Mouse (Mus musculus) ZHBTc4 (cell line): ENCODE measurements around the gene Maff.
A peak's percentile ranks its signal among the peaks of the same experiment; 100 is the strongest.

Experiments used
- DNase-seq: peaks from one replicate; pipeline ENCODE4 v3.0.0-alpha.2; 2011; ENCODE audit warnings: low read depth, low spot score

The Maff gene

GRCm38 (mm10) chr15:79346051-79346793, at the start of gene Maff:
Gene Maff, plus strand, starts transcription at chr15:79346621.
- DNase-seq: no peak

- DNase-seq: no peak
Observed at GRCm38 (mm10) chr15:79298553-79298952, 47.9 kb upstream of the Maff start.

DNA sequence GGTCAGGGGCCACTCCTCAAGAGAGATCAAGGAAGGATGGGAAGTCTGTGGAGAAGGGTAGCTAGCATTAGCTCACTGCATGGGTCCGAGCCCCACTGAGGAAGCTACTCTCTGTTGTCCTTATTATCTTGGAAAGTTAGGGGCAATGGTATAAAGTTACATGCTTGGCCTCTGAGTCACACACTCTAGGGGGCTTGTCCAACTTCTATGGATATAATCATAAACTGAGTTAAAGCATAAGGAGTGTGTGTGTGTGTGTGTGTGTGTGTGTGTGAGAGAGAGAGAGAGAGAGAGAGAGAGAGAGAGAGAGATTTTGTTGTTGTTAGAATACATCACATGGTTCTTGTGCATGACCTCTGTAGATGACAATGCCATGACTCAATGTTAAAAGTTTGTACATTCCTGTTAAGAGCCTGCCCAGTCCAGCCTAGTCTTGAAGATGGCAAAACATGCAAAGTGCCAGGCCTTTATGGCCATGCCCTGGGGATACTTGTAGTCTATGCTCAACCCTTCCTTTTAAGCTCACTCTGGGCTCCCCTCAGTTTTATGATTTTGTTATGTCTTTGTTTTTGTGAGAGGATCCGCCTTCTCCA, 46.8 kb upstream of the Maff start:
- no peak for DNase-seq

DNA sequence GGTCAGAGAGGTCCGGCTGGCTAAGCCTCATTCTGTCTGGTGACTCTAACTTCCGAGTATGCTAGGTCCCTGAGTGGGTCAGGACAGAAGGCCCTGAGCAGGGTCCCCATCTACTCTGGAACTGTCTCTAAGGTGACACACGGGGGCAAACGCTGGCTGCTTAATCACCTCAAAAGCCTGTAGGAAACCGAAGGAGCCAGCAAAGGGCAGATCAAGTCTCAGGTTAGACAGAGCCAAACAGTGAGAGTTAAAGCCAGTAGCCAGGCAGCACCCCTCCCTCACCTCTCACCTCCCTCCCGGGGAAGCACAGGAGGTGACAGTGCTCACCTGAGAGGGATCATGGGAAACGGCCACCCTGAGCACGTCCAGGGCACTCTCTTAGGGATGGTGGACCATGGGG, 42.7 kb upstream of the Maff start:
- no peak for DNase-seq

GRCm38 (mm10) chr15:79304832-79305231, 41.6 kb upstream of the Maff start:
- no peak for DNase-seq

GRCm38 (mm10) chr15:79306043-79306637, 40.3 kb upstream of the Maff start:
- DNase-seq: peak; percentile 44

DNA sequence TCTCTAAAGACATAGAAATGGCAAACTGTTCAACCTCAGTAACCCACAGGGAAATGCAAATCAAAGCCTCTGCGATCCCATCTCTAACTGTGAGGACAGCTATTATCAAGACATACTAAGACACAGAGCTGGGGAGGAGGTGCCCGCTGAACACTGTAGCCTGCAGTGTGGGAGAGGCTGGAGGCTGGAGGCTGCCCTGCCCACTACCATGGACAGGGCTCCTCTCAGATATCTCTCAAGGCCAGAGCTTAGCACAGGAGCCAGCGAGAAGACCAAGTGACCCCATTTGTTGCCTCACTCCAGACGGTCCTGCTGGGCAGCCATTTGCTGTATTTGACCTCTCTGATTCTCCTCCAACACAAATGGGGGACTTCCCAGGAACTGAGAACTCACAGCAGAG, 38.6 kb upstream of the Maff start:
- no peak for DNase-seq

DNA sequence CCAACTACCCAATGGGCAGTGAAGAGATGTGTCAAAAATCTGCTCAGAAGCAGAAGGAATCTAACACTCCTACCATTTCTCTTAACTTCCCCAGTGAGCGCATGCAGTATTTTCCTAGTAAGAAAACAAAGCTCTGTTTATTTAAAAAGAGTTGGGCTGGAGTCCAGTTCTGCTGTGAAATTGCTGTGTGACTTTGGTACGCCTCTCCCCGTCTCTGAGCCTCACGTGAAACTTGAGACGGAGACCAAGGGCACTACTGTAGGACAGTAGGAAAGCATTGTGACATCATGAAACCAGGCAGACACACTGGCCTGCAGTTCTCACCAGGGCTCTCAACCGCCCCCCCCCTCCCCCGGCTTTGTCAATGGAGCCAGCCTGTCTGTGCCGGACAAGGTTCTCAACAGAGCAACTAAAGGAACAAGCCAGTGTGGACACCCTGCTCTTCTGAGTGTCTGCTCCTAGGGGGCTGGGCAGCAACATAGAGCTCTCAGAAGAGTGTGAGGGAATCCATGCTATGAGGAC, 32.5 kb upstream of the Maff start:
- DNase-seq: no peak

GRCm38 (mm10) chr15:79321733-79322190, 24.7 kb upstream of the Maff start:
- DNase-seq: no peak

DNA sequence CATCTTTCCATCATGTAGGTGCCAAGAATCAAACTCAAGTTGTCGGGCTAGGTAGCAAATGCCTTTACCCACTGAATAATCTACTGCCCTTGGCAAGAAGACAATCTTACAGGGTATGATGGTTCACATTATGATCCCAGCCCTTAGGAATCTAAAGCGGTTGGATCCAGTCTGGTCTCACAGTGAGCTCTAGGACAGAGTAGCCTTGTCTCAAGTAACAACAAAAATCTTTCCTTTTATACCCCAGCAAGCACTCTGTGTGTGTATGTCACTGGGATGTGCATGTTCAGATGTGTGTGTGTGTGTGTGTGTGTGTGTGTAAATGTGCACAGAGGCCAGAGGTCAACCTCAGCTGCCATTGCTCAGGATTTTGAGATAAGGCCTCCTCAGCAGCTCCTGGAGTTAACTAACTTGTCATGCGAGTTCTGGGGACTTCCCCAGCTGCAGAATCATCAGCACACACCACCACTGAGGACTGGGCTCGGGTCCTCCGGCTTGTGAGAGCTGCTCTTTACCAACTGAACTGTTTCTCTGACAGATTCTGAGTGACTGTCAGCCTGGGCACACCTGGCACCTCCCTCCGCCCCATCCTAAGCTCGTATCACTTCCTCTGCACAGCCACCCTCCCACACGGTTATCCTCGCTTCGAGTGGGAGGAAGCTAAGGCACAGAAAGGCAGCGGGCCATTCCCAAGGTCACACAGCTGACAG, 24.0 kb upstream of the Maff start:
- no peak for DNase-seq

DNA sequence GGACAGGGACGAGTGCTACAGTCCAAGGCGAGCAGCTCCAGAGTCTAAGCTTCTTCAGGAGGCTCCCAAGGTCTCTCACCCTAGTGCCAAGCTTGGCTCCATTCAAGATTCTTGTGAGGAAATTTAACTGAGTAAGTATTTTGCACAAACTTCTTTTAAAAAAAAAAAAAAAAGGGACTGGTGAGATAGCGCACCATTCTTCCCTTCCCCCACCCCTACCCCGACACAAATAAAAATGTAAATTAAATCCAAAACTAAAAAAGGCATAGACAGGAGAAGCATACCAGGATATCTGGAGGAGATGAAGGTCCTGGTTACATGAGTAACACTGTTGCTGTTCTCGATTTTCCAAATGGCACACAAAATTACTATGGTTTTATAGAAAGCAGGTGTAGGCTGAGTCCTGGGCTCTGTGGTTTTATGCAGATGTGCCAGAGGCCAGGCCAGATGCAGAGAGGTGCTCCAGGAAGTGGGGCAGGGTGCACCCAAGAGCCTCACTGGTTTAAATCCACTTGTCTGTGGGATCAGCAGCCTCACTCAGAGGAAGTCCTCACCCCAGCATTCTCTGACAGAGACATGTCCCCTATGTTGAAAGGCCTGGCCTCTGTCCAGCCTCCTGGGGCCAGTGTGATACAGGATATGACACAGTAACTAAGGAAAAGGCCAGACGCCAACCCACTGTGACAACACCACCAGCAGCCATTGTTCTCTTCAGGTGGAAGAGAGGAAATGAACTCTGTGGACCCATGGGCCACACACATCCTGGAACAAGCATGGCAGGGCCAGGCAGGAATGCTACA, 23.2 kb upstream of the Maff start:
- DNase-seq: no peak

- DNase-seq: no peak
Observed at GRCm38 (mm10) chr15:79323791-79324155, 22.6 kb upstream of the Maff start.

DNA sequence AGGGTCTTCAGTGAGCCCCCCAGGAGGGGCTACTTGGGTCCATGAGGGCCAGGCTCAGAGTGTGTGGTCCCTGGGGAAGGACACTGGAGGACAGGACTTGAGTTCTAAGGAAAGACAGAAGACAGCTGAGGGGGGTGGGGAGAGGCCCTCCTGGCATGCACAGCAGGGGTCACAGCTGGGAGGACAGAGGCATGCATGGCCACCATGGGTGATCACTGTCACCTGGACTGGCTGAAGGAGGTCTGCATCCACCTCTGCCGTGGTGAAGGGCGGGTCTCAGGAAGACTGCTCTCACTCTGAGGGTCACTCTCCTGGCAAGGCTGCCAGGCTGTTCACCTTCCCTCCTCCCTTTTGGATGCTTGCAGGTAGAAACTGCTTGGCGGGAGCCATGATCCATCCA, 22.0 kb upstream of the Maff start:
- no peak for DNase-seq

DNA sequence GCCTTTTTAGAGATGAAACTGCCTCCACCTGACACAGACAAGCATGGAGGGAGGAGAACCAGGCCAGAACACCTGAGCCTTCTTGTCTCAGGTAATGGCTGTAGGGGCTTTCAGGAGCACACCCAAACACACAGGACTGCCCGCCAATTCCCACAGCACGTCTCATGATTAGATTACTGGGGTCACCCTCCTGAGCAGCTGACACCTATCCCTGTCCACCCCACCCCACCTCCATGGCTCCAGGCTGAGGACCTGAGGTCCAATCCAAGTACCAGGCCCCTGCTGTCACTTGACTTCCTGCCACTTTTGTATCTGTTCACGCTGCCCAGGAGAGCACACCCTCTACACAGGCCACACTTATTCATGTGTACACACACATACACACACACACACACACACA, 20.7 kb upstream of the Maff start:
- no peak for DNase-seq

DNA sequence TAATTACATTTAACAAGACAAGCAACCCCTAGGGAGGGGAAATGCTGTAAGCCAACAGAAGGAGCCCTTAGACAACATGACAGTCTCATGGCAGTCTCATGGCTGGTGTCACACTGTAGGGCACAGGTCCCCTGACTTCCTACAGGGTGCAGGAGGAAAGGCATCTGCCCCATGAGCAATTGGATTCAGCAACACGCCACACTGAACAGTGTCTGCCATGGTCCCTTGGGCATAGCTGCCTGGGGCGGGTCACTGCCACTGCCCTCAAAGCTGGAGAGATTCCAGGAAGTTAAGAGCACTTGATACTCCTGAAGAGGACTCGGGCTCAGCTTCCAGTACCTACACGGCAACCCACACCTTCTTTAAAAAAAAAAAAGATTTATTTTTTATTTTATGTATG, 20.2 kb upstream of the Maff start:
- DNase-seq: no peak

DNA sequence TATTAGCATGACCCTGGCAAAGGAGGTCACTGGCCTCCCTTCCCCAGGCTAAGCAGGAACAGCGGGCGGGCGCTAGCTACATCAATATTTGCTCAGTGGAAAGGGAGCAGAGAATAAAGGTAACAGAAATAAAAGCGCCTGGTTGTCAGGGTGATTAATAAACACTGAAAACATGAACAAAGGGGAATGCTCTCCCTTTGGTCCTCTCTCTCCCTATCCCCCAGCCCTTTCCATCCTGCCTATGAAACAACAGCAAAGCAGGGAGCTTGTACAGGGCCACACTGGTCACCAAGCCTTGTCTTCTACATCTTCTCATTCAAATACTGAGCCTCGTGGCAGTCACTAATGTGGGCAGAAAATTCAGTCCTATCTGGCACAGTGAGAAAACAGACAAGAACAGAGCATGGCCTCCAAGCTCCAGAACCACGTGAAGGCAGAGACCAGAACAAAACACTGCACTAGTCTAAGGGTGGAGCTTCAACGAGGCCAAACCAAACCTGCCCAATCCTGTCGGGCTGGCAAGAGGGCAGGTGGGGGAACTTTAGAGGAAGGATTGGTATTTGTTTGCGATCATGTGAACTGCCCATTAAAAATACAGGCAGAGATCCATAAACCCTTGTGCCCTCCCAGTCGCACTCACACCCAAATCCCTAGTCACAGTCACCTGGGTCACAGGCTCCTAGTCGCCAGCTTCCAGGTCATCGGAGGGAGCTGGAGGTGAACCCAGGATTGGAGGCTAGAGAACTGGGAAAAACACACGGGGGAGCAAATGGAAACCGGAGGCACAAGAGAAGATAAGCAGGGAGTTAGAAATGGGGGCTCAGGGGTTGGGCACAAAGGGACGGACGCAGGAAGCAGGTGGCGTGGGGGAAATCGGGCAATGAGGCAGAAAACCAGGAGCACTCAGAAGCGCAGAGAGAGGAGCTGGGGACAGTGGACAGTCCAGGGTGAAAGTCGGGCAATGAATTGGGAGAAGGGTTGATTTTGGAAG, 19.2 kb upstream of the Maff start:
- peak; percentile 79 for DNase-seq

DNA sequence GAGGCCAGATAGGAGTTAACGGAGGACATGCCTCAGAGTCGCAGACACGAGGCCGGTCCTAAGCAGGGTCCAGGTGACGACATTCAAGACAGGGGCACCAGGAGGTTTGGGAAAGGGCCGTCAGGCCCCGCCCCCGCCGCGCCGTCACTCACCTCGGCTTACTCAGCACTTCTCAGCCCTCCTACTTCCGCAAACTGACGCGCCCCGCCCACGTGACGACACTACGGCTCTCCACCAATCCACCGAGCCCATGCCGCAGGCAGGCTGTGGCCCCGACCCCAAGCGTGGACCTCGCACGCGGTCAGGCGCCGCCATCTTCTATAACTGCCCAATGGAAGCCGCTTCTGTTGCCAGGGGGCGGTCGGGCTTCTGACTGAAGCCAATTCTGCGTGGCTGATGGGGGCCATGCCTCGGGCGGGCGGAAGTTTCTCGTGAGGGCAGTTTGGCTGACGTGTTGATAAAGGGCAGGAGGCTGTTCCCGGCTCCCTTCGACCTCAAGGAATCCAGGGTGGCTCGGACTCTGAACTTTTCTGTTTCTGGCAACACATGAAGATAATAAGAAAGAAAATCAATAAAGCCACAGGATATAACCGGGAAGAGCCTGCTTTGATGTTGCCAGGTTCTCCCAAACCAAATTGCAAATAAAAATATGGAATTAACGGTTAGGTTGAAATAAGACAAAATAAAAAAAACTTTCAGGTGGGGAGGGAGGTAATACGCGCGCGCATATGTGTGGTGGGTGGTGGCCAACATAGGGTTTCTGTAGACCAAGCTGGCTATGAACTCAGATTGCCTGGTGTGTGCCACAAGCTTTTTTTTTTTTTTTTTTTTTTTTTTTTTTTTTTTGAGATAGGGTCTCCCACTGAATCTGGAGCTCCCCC, 18.1 kb upstream of the Maff start, which contains the start of gene Pla2g6:
Gene Pla2g6 (minus strand): TSS at position 333 of the 881 bp plus-strand sequence.
- peak; percentile 100 for DNase-seq

- no peak for DNase-seq
Observed at GRCm38 (mm10) chr15:79328939-79329275, 17.5 kb upstream of the Maff start.

- DNase-seq: no peak
Observed at GRCm38 (mm10) chr15:79329346-79329978, 17.0 kb upstream of the Maff start.
